Mouse (Mus musculus): Measurements from ENCODE around the gene Lamtor4. TPM values are rescaled to one million over a fixed set of nuclear protein-coding genes. Genes with fewer than 3 reads are reported as not detected.

The Lamtor4 gene
- polyA plus RNA-seq (2012; rRNA removed), result 154 and 165 TPM in 2 replicates

GRCm38 (mm10) chr5:138255353-138256093 lies at the start of gene Lamtor4:
Gene Lamtor4, plus strand, starts transcription at chr5:138255482.

GRCm38 (mm10) chr5:138225700-138226099 lies 29.6 kb upstream of the Lamtor4 start, which contains the start of gene Nxpe5:
Gene Nxpe5, plus strand, starts transcription at chr5:138225898.

GRCm38 (mm10) chr5:138263260-138264206 lies 8.3 kb downstream of the Lamtor4 start, which contains the start of gene BC037034:
Gene BC037034, minus strand, starts transcription at chr5:138264033.

GRCm38 (mm10) chr5:138272409-138272923 lies 17.2 kb downstream of the Lamtor4 start, which contains the start of gene Gal3st4:
Gene Gal3st4, minus strand, starts transcription at chr5:138272840.

GRCm38 (mm10) chr5:138279585-138280424 lies 24.5 kb downstream of the Lamtor4 start, which contains the start of the genes Gm43720, Gpc2 and Stag3:
Gene Gm43720, minus strand, starts transcription at chr5:138279958.
Gene Gpc2, minus strand, starts transcription at chr5:138280005.
Gene Stag3, plus strand, starts transcription at chr5:138280240.

Other genes starting within 250 kb of the Lamtor4 start
- gene Smok3a, start 234.2 kb upstream of the Lamtor4 start, polyA plus RNA-seq (2012; rRNA removed), result not detected in 2 replicates
- gene Smok3b, start 234.1 kb upstream of the Lamtor4 start, polyA plus RNA-seq (2012; rRNA removed), result not detected in 2 replicates
- not detected in 2 replicates for gene Smok3c, start 202.3 kb upstream of the Lamtor4 start, polyA plus RNA-seq (2012; rRNA removed)
- gene Zkscan1, start 170.4 kb upstream of the Lamtor4 start, polyA plus RNA-seq (2012; rRNA removed), result 16.3 and 16.6 TPM in 2 replicates
- gene Zscan21, start 138.6 kb upstream of the Lamtor4 start, polyA plus RNA-seq (2012; rRNA removed), result 53.8 and 55.9 TPM in 2 replicates
- gene Zfp113, start 99.7 kb upstream of the Lamtor4 start, polyA plus RNA-seq (2012; rRNA removed), result 7.2 and 7.7 TPM in 2 replicates
- 145 and 155 TPM in 2 replicates for gene Cops6, start 94.4 kb upstream of the Lamtor4 start, polyA plus RNA-seq (2012; rRNA removed)
- gene Ap4m1, start 83.5 kb upstream of the Lamtor4 start, polyA plus RNA-seq (2012; rRNA removed), result 55.8 and 57.0 TPM in 2 replicates
- 69.5 and 80.0 TPM in 2 replicates for gene Mcm7, start 83.1 kb upstream of the Lamtor4 start, polyA plus RNA-seq (2012; rRNA removed)
- 63.8 and 66.1 TPM in 2 replicates for gene Taf6, start 68.0 kb upstream of the Lamtor4 start, polyA plus RNA-seq (2012; rRNA removed)
- gene Cnpy4, start 68.0 kb upstream of the Lamtor4 start, polyA plus RNA-seq (2012; rRNA removed), result 21.2 and 21.5 TPM in 2 replicates
- gene Mblac1, start 61.2 kb upstream of the Lamtor4 start, polyA plus RNA-seq (2012; rRNA removed), result 9.0 and 9.2 TPM in 2 replicates
- not detected in 2 replicates for gene Nxpe5, start 29.6 kb upstream of the Lamtor4 start, polyA plus RNA-seq (2012; rRNA removed)
- 123 and 126 TPM in 2 replicates for gene BC037034, start 8.6 kb downstream of the Lamtor4 start, polyA plus RNA-seq (2012; rRNA removed)
- 0.76 and 0.85 TPM in 2 replicates for gene Gal3st4, start 17.4 kb downstream of the Lamtor4 start, polyA plus RNA-seq (2012; rRNA removed)
- gene Gm43720, start 24.5 kb downstream of the Lamtor4 start, polyA plus RNA-seq (2012; rRNA removed), result 0.25 and 0.41 TPM in 2 replicates
- 326 and 367 TPM in 2 replicates for gene Gpc2, start 24.5 kb downstream of the Lamtor4 start, polyA plus RNA-seq (2012; rRNA removed)
- gene Stag3, start 24.8 kb downstream of the Lamtor4 start, polyA plus RNA-seq (2012; rRNA removed), result 35.0 and 37.6 TPM in 2 replicates
- 0.09 and 0.12 TPM in 2 replicates for gene Pvrig, start 86.5 kb downstream of the Lamtor4 start, polyA plus RNA-seq (2012; rRNA removed)
- 35.4 and 36.9 TPM in 2 replicates for gene Zfp157, start 186.0 kb downstream of the Lamtor4 start, polyA plus RNA-seq (2012; rRNA removed)

Data from central nervous system, embryonic 18 days (tissue).